ENCODE assay signal across 8 mouse cellular contexts in the genomic region with DNA sequence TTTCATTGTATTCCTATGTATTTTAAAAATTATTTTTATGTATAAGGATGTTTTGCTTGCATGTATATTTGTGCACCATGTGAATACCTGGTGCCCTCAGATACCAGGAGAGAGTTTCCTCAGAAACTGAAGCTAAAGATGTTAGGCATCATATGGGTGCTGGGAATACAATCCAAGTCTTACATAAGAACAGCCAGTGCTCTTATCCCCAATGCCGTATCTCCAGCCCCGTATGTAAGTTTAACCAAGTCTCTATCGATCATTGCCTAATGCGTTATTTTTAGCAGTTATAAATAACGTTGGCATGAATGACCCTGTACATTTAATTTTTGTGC. TPM values are rescaled to one million over a fixed set of nuclear protein-coding genes. Genes with fewer than 3 reads are reported as not detected.
DNase-seq lines count a peak whose midpoint lies in the region; ATAC-seq lines count a peak whose summit lies in the region.

No protein-coding gene starts in this region.

- H3K4me3 ChIP-seq in heart, embryonic 14.5 days (ENCODE audit: control insufficient read depth in 1 of 2, insufficient read depth in 1 of 2, low read depth in 1 of 2, low read length in 2 of 2), result peak overlapping the region in 1 of 2 experiments; percentile 99; a peak in 2 of 4 replicates
- H3K4me3 ChIP-seq in embryonic facial prominence, embryonic 10.5 days, result peak overlapping the region; percentile 89
- peak overlapping the region; percentile 93; the same call in 1 of the 2 replicates for H3K4me3 ChIP-seq in hindbrain, embryonic 15.5 days
- peak overlapping the region; percentile 96; the same call in 1 of the 2 replicates for H3K4me3 ChIP-seq in midbrain, embryonic 12.5 days

- no peak overlapping the region for H3K27ac ChIP-seq in heart, embryonic 14.5 days (replicated peaks in 1 of 2; ENCODE audit: control insufficient read depth in 1 of 2, insufficient read depth in 1 of 2, low read depth in 2 of 2, low read length in 2 of 2)
- no peak overlapping the region for H3K27ac ChIP-seq in embryonic facial prominence, embryonic 10.5 days (replicated peaks)
- H3K27ac ChIP-seq in hindbrain, embryonic 15.5 days (replicated peaks), result no peak overlapping the region
- no peak overlapping the region for H3K27ac ChIP-seq in midbrain, embryonic 12.5 days (replicated peaks)

- no peak for DNase-seq in heart, adult 9 months (ENCODE audit: low spot score in 2 of 2)
- DNase-seq in embryonic facial prominence, embryonic 10.5 days (ENCODE audit: low spot score), result no peak
- no peak for DNase-seq in thymus, postnatal 36 days
- no peak for DNase-seq in urinary bladder, postnatal 4 days (ENCODE audit: low spot score in 2 of 2)
- DNase-seq in ovary, postnatal 36 days (ENCODE audit: low spot score), result no peak

- H3K9me3 ChIP-seq in heart, embryonic 14.5 days (ENCODE audit: control insufficient read depth, low read length), result no peaks in the 10 kb centered on the region
- no peaks in the 10 kb centered on the region for H3K9me3 ChIP-seq in embryonic facial prominence, embryonic 10.5 days
- H3K9me3 ChIP-seq in hindbrain, embryonic 15.5 days, result no peaks in the 10 kb centered on the region
- H3K9me3 ChIP-seq in midbrain, embryonic 12.5 days, result no peaks in the 10 kb centered on the region

- H3K4me2 ChIP-seq in heart, embryonic 14.5 days (ENCODE audit: low read length), result peak overlapping the region; percentile 92
- peak overlapping the region; percentile 33 for H3K4me2 ChIP-seq in hindbrain, embryonic 15.5 days
- H3K4me2 ChIP-seq in midbrain, embryonic 12.5 days (replicated peaks), result peak overlapping the region; percentile 71; the same call in 1 of the 2 replicates

- H3K36me3 ChIP-seq in heart, embryonic 14.5 days (ENCODE audit: control insufficient read depth, insufficient read depth, low read length), result peaks cover 73% of the 10 kb centered on the region
- H3K36me3 ChIP-seq in embryonic facial prominence, embryonic 10.5 days (replicated peaks), result peaks cover 60% of the 10 kb centered on the region
- peaks cover 30% of the 10 kb centered on the region for H3K36me3 ChIP-seq in hindbrain, embryonic 15.5 days
- peaks cover 45% of the 10 kb centered on the region for H3K36me3 ChIP-seq in midbrain, embryonic 12.5 days

- no peaks in the 10 kb centered on the region for H3K27me3 ChIP-seq in heart, embryonic 14.5 days (ENCODE audit: control insufficient read depth, insufficient read depth, low read length)
- H3K27me3 ChIP-seq in embryonic facial prominence, embryonic 10.5 days (replicated peaks; ENCODE audit: low read depth, poor library complexity, severe bottlenecking), result no peaks in the 10 kb centered on the region
- H3K27me3 ChIP-seq in hindbrain, embryonic 15.5 days, result no peaks in the 10 kb centered on the region
- H3K27me3 ChIP-seq in midbrain, embryonic 12.5 days, result no peaks in the 10 kb centered on the region

- peaks cover 0 to 9% of the 10 kb centered on the region in 2 experiments; a peak in 1 of 4 replicates for H3K4me1 ChIP-seq in heart, embryonic 14.5 days (ENCODE audit: control insufficient read depth in 2 of 2, insufficient read depth in 2 of 2, low read length in 2 of 2)
- peaks cover 15% of the 10 kb centered on the region for H3K4me1 ChIP-seq in embryonic facial prominence, embryonic 10.5 days
- H3K4me1 ChIP-seq in hindbrain, embryonic 15.5 days (replicated peaks), result peaks cover 19% of the 10 kb centered on the region
- H3K4me1 ChIP-seq in midbrain, embryonic 12.5 days, result peaks cover 12% of the 10 kb centered on the region

- no peak for ATAC-seq in heart, embryonic 14.5 days (ENCODE audit: insufficient number of reproducible peaks, insufficient read depth, low FRiP score, low read depth)
- peak; percentile 20; the same call in 1 of the 2 replicates for ATAC-seq in hindbrain, embryonic 15.5 days (ENCODE audit: low FRiP score, low read depth)
- peak; percentile 23; the same call in 1 of the 2 replicates for ATAC-seq in midbrain, embryonic 12.5 days (ENCODE audit: low FRiP score, low read depth)

- H3K9ac ChIP-seq in heart, embryonic 14.5 days (ENCODE audit: low read length), result peak overlapping the region; percentile 98
- peak overlapping the region; percentile 97 for H3K9ac ChIP-seq in hindbrain, embryonic 15.5 days
- H3K9ac ChIP-seq in midbrain, embryonic 12.5 days (replicated peaks), result no peak overlapping the region; the same call in 1 of the 2 replicates

- 29% methylated on average over 5 of the region's 5 CpGs for WGBS in heart, embryonic 14.5 days
- 33% methylated on average over 5 of the region's 5 CpGs for WGBS in embryonic facial prominence, embryonic 10.5 days
- 27% methylated on average over 5 of the region's 5 CpGs for WGBS in hindbrain, embryonic 15.5 days
- WGBS in midbrain, embryonic 12.5 days, result 29% methylated on average over 5 of the region's 5 CpGs

RNA-seq across cellular contexts. Expression of gene Polr2c, which starts 0.3 kb away (rescaled TPM):
- 126 and 129 TPM in 2 replicates for polyA plus RNA-seq in heart, embryonic 14.5 days (2014; fragmentation: Nextera tagmentation; extraction: Ambion mirVana)
- 180 and 184 TPM in 2 replicates for polyA plus RNA-seq in embryonic facial prominence, embryonic 10.5 days (2016; fragmentation: Nextera tagmentation; extraction: Ambion mirVana)
- polyA plus RNA-seq in hindbrain, embryonic 15.5 days (2015; fragmentation: Nextera tagmentation; extraction: Ambion mirVana), result 111 TPM in 2 replicates
- 136 and 140 TPM in 2 replicates for polyA plus RNA-seq in midbrain, embryonic 12.5 days (2016; fragmentation: Nextera tagmentation; extraction: Ambion mirVana)

RNA-seq across cellular contexts. Expression of gene Ciapin1, which starts 18.8 kb away (rescaled TPM):
- 72.7 and 80.2 TPM in 2 replicates for polyA plus RNA-seq in heart, embryonic 14.5 days (2014; fragmentation: Nextera tagmentation; extraction: Ambion mirVana)
- 193 and 200 TPM in 2 replicates for polyA plus RNA-seq in embryonic facial prominence, embryonic 10.5 days (2016; fragmentation: Nextera tagmentation; extraction: Ambion mirVana)
- 194 and 197 TPM in 2 replicates for polyA plus RNA-seq in hindbrain, embryonic 15.5 days (2015; fragmentation: Nextera tagmentation; extraction: Ambion mirVana)
- polyA plus RNA-seq in midbrain, embryonic 12.5 days (2016; fragmentation: Nextera tagmentation; extraction: Ambion mirVana), result 182 and 192 TPM in 2 replicates

RNA-seq across cellular contexts. Expression of gene Coq9, which starts 18.9 kb away (rescaled TPM):
- 175 and 181 TPM in 2 replicates for polyA plus RNA-seq in heart, embryonic 14.5 days (2014; fragmentation: Nextera tagmentation; extraction: Ambion mirVana)
- 48.1 and 49.6 TPM in 2 replicates for polyA plus RNA-seq in embryonic facial prominence, embryonic 10.5 days (2016; fragmentation: Nextera tagmentation; extraction: Ambion mirVana)
- polyA plus RNA-seq in hindbrain, embryonic 15.5 days (2015; fragmentation: Nextera tagmentation; extraction: Ambion mirVana), result 57.6 and 59.6 TPM in 2 replicates
- polyA plus RNA-seq in midbrain, embryonic 12.5 days (2016; fragmentation: Nextera tagmentation; extraction: Ambion mirVana), result 53.4 and 54.4 TPM in 2 replicates

RNA-seq across cellular contexts. Expression of gene Dok4, which starts 19.2 kb away (rescaled TPM):
- 27.8 and 28.2 TPM in 2 replicates for polyA plus RNA-seq in heart, embryonic 14.5 days (2014; fragmentation: Nextera tagmentation; extraction: Ambion mirVana)
- polyA plus RNA-seq in embryonic facial prominence, embryonic 10.5 days (2016; fragmentation: Nextera tagmentation; extraction: Ambion mirVana), result 16.3 and 16.8 TPM in 2 replicates
- 84.1 and 88.9 TPM in 2 replicates for polyA plus RNA-seq in hindbrain, embryonic 15.5 days (2015; fragmentation: Nextera tagmentation; extraction: Ambion mirVana)
- polyA plus RNA-seq in midbrain, embryonic 12.5 days (2016; fragmentation: Nextera tagmentation; extraction: Ambion mirVana), result 24.8 and 26.6 TPM in 2 replicates

RNA-seq across cellular contexts. Expression of gene Ccl17, which starts 46.7 kb away (rescaled TPM):
- 0.45 TPM in 1 of 2 replicates, not detected in the other for polyA plus RNA-seq in heart, embryonic 14.5 days (2014; fragmentation: Nextera tagmentation; extraction: Ambion mirVana)
- polyA plus RNA-seq in embryonic facial prominence, embryonic 10.5 days (2016; fragmentation: Nextera tagmentation; extraction: Ambion mirVana), result not detected in 2 replicates
- polyA plus RNA-seq in hindbrain, embryonic 15.5 days (2015; fragmentation: Nextera tagmentation; extraction: Ambion mirVana), result 0.46 and 0.87 TPM in 2 replicates
- polyA plus RNA-seq in midbrain, embryonic 12.5 days (2016; fragmentation: Nextera tagmentation; extraction: Ambion mirVana), result not detected in 2 replicates

Comparison
In these comparisons a context has a peak if more than half of its experiments do, and no peak if none do; other contexts are left out.
1. H3K4me2 ChIP-seq: peak in every context shown above with its lines; median percentile 92 in heart, embryonic 14.5 days; 71 in midbrain, embryonic 12.5 days; 33 in hindbrain, embryonic 15.5 days.